Mouse (Mus musculus): Measurements from ENCODE around the gene Gemin5. TPM values are rescaled to one million over a fixed set of nuclear protein-coding genes. Genes with fewer than 3 reads are reported as not detected.

Gene Gemin5
- polyA plus RNA-seq, 1 experiment from 2014 or later = 15.1 TPM

DNA sequence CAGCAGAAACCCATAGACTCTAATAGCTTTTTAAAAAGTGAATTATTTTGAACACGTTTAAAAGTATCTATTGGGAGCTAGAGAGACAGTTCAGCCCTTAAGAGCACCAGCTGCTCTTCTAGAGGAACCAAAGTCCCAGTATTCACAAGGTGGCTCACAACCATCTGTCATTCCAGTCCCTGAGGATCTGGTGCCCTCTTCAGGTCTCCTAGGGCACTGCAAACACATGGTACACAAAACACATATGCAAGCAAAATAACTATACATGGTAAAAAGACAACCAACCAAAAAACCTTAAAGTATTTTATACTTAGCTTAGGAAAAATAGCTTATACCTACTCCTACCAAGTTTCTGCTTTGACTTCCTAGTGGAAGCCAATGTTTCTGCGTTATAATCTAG is 3.3 kb downstream of the Gemin5 start:
- Histone ChIP-seq H3K27me3 (replicated peaks) (no peaks in the 10 kb centered on the region), H3K9ac (no peak overlapping the region), H3K4me2 (no peak overlapping the region), H3K4me3 (no peak overlapping the region), H3K4me1 (peaks cover 9% of the 10 kb centered on the region), H3K36me3 (replicated peaks) (peaks cover 26% of the 10 kb centered on the region), H3K9me3 (no peaks in the 10 kb centered on the region), H3K27ac (no peak overlapping the region)
- 92% methylated on average over 2 of the region's 2 CpGs for WGBS
- no peak for ATAC-seq (replicated peaks)

DNA sequence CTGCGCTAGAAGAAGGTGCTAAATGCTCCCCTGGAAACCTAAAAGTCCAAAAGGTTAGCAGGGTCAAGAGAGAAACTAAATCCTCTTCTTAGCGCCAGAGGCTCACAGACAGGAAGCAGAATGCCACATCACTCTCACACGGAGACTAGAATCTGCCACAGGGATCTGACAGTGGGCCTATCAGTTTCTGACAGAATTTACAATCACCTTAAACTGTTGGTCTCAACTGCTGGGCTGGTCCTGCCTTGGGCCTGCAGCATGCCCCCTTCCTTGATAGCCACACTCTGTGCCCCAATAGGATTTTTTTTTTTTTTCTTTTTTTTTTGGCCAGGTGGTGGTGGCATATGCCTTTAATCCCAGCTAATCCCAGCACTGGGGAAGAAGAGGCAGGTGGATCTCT is 11.5 kb downstream of the Gemin5 start:
- WGBS = 92% methylated on average over 3 of the region's 3 CpGs
- no peak for ATAC-seq (replicated peaks)
- no peak overlapping the region for H3K4me3 ChIP-seq
- no peaks in the 10 kb centered on the region for H3K27me3 ChIP-seq (replicated peaks)
- no peak overlapping the region for H3K9ac ChIP-seq
- H3K27ac ChIP-seq = no peak overlapping the region
- peaks cover 40% of the 10 kb centered on the region for H3K36me3 ChIP-seq (replicated peaks)
- no peaks in the 10 kb centered on the region for H3K4me1 ChIP-seq
- no peaks in the 10 kb centered on the region for H3K9me3 ChIP-seq
- no peak overlapping the region for H3K4me2 ChIP-seq

DNA sequence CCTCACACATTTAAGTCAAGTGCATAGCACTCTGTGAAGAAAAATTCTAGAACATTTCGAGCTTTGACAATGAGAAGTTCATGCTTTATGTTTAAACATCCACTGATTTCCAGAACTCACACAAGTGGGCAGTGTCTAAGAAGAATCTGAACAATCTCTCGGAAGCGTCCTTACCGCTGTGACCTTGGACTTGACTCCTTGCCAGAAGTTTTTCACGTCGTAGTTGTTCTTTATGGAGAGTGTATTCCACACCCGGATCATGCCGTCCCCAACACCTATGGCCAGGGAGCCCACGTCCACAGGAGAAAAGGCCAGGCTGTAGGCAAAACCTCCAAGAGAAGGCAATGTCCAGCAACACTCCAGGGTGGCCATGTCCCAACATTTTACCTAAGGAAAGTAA is 12.9 kb downstream of the Gemin5 start:
- no peaks in the 10 kb centered on the region for H3K4me1 ChIP-seq
- peaks cover 47% of the 10 kb centered on the region for H3K36me3 ChIP-seq (replicated peaks)
- H3K27me3 ChIP-seq (replicated peaks) = no peaks in the 10 kb centered on the region
- ATAC-seq (replicated peaks) = no peak
- H3K27ac ChIP-seq = no peak overlapping the region
- no peaks in the 10 kb centered on the region for H3K9me3 ChIP-seq
- no peak overlapping the region for H3K4me3 ChIP-seq
- WGBS = 95% methylated on average over 9 of the region's 9 CpGs
- no peak overlapping the region for H3K4me2 ChIP-seq
- no peak overlapping the region for H3K9ac ChIP-seq

DNA sequence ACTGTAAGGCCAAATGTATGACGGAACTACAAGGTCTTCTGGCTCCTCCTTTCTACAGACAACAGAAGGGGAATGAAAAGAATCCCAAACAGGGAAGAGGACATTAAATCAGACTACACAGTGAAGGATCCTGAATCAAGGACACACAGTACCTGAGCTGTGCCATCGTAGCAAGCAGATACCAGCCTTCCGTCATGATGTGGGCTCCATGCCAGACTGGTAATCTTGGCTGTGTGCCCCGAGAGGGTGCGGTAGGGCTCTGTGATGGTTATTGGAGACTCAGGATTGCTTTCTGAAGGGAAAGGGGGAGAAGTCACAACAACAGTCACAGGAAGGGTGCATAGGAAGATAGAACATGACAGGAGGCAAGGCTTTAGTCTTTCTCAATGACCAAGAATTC is 22.1 kb downstream of the Gemin5 start:
- 90% methylated on average over 5 of the region's 5 CpGs for WGBS
- peaks cover 60% of the 10 kb centered on the region for H3K36me3 ChIP-seq (replicated peaks)
- ATAC-seq (replicated peaks) = no peak

DNA sequence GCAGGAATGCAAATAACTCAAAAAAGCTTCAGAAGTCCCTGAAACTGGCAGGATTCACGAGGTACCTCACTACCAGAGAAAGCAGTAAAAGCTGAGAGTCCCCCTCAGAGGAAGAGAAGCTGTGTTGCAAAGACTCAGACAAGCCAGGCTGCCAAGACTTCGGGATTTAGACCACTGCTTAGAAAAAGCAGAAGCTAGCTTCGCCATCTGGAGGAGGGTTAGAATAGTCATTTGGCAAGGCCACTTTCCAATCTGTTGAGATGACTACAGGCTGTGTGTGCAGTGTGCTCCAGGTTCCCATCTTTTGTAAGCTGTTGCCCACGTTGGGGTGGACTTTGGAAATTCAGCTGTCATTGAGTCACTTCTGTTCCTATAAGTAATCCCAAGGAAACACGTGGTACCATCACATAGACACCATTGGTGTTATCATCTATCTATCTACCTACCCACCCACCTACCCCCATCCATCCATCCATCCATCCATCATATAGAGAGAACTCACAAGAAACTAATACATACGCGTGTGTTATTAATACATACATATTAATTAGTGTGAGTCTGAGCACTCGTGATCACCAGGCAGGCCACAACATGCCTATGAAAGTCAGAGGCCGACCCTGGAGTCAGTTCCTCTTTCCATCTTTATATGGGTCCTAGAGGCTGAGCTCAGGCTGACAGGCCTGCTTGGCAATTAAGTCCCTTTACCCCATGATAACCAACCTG is 24.5 kb downstream of the Gemin5 start:
- Histone ChIP-seq H3K4me1 (no peaks in the 10 kb centered on the region), H3K27me3 (replicated peaks) (no peaks in the 10 kb centered on the region), H3K4me2 (no peak overlapping the region), H3K9ac (no peak overlapping the region), H3K4me3 (no peak overlapping the region), H3K9me3 (no peaks in the 10 kb centered on the region), H3K36me3 (replicated peaks) (peaks cover 61% of the 10 kb centered on the region), H3K27ac (no peak overlapping the region)
- WGBS = 92% methylated on average over 9 of the region's 9 CpGs
- no peak for ATAC-seq (replicated peaks)

More for the DNA sequence above, 22.1 kb downstream of the Gemin5 start:
- no peaks in the 10 kb centered on the region for H3K9me3 ChIP-seq
- no peak overlapping the region for H3K27ac ChIP-seq
- H3K27me3 ChIP-seq (replicated peaks) = no peaks in the 10 kb centered on the region
- H3K9ac ChIP-seq = no peak overlapping the region
- no peaks in the 10 kb centered on the region for H3K4me1 ChIP-seq
- H3K4me2 ChIP-seq = no peak overlapping the region
- no peak overlapping the region for H3K4me3 ChIP-seq

DNA sequence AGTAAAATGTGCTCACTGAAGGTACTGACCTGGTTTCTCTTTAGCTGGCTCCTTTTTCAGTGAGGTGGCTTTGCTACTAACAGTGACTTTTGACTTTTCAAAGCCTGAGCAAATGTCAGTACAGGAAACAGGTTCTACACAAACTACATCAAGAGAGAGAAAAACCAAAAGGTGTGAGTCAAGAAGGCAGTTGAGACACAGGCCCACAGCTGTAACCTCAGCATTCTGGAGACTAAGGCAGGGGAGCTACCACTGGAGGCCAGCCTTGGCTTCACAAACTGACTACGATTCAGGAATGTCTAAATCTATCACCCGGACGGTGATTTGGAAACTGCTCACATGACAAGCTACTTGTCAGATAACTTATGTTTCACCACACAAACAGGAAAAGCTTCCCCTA is 28.9 kb downstream of the Gemin5 start:
- Histone ChIP-seq H3K4me2 (no peak overlapping the region), H3K27me3 (replicated peaks) (no peaks in the 10 kb centered on the region), H3K36me3 (replicated peaks) (peaks cover 51% of the 10 kb centered on the region), H3K27ac (no peak overlapping the region), H3K9me3 (no peaks in the 10 kb centered on the region), H3K4me1 (no peaks in the 10 kb centered on the region), H3K4me3 (no peak overlapping the region), H3K9ac (no peak overlapping the region)
- WGBS = 84% methylated on average over 3 of the region's 3 CpGs
- ATAC-seq (replicated peaks) = no peak

DNA sequence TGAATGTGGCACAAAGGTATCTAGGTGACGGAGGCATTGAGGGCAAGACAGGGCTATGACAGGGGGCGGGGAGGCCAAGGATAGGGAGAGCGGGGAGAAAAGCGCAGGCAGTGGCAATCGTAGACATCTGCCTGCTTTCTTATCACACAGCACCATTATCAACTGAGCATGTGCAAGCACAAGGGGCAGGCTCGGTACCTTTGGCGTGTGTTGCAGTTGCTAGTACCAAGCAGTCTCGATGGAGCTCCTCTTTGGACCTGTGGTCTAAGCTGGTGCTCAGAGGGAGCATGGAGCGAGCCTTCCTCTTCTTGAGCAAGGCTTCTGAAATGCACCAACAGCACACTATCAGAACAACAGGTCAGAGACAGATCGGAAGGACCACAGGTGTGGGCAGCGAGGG is 29.5 kb downstream of the Gemin5 start:
- H3K27me3 ChIP-seq (replicated peaks) = no peaks in the 10 kb centered on the region
- H3K27ac ChIP-seq = no peak overlapping the region
- WGBS = 73% methylated on average over 11 of the region's 11 CpGs
- H3K4me1 ChIP-seq = no peaks in the 10 kb centered on the region
- no peaks in the 10 kb centered on the region for H3K9me3 ChIP-seq
- ATAC-seq (replicated peaks) = no peak
- H3K4me2 ChIP-seq = no peak overlapping the region
- no peak overlapping the region for H3K4me3 ChIP-seq
- H3K9ac ChIP-seq = no peak overlapping the region
- peaks cover 52% of the 10 kb centered on the region for H3K36me3 ChIP-seq (replicated peaks)

GRCm38 (mm10) chr11:58136677-58137076 is 31.7 kb downstream of the Gemin5 start:
- Histone ChIP-seq H3K9ac (no peak overlapping the region), H3K36me3 (replicated peaks) (peaks cover 57% of the 10 kb centered on the region)
- WGBS = 94% methylated on average over 6 of the region's 6 CpGs

GRCm38 (mm10) chr11:58135296-58135695 is 33.0 kb downstream of the Gemin5 start:
- Histone ChIP-seq H3K4me2 (no peak overlapping the region), H3K36me3 (replicated peaks) (peaks cover 57% of the 10 kb centered on the region), H3K4me3 (no peak overlapping the region), H3K27ac (no peak overlapping the region), H3K4me1 (no peaks in the 10 kb centered on the region), H3K27me3 (replicated peaks) (no peaks in the 10 kb centered on the region), H3K9ac (no peak overlapping the region), H3K9me3 (no peaks in the 10 kb centered on the region)
- ATAC-seq (replicated peaks) = no peak

More at GRCm38 (mm10) chr11:58136677-58137076, 31.7 kb downstream of the Gemin5 start:
- Histone ChIP-seq H3K4me3 (no peak overlapping the region), H3K27ac (no peak overlapping the region), H3K4me1 (no peaks in the 10 kb centered on the region), H3K4me2 (no peak overlapping the region), H3K9me3 (no peaks in the 10 kb centered on the region), H3K27me3 (replicated peaks) (no peaks in the 10 kb centered on the region)
- no peak for ATAC-seq (replicated peaks)

DNA sequence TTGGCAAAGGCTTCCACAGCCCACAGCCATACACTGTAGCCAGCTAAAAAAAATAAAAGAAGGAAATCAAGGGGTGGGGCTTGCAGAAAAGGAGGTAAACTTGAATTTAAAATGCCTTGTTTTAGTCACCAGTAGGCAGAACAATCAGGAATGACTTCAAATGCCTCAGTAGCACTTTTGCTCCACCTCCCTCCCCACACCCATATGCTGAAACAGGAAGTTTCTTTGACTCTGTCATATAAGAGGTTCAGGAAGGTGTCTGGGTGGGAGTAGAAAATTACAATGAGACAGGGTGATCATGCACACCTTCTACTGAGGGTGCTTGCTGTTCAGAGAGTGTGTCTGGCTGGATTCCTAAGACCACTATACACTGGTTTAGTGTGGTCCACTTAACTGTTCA is 33.5 kb downstream of the Gemin5 start:
- H3K9ac ChIP-seq = no peak overlapping the region
- H3K36me3 ChIP-seq (replicated peaks) = peaks cover 59% of the 10 kb centered on the region
- ATAC-seq (replicated peaks) = no peak

GRCm38 (mm10) chr11:58132026-58132425 is 36.3 kb downstream of the Gemin5 start:
- H3K9me3 ChIP-seq = no peaks in the 10 kb centered on the region
- no peak for ATAC-seq (replicated peaks)
- no peak overlapping the region for H3K9ac ChIP-seq
- peaks cover 67% of the 10 kb centered on the region for H3K36me3 ChIP-seq (replicated peaks)
- H3K27me3 ChIP-seq (replicated peaks) = no peaks in the 10 kb centered on the region
- H3K4me2 ChIP-seq = no peak overlapping the region
- no peaks in the 10 kb centered on the region for H3K4me1 ChIP-seq
- no peak overlapping the region for H3K4me3 ChIP-seq
- H3K27ac ChIP-seq = no peak overlapping the region
- WGBS = 97% methylated on average over 3 of the region's 3 CpGs

More for the DNA sequence above, 33.5 kb downstream of the Gemin5 start:
- Histone ChIP-seq H3K4me2 (no peak overlapping the region), H3K4me1 (no peaks in the 10 kb centered on the region), H3K9me3 (no peaks in the 10 kb centered on the region), H3K4me3 (no peak overlapping the region), H3K27me3 (replicated peaks) (no peaks in the 10 kb centered on the region), H3K27ac (no peak overlapping the region)

DNA sequence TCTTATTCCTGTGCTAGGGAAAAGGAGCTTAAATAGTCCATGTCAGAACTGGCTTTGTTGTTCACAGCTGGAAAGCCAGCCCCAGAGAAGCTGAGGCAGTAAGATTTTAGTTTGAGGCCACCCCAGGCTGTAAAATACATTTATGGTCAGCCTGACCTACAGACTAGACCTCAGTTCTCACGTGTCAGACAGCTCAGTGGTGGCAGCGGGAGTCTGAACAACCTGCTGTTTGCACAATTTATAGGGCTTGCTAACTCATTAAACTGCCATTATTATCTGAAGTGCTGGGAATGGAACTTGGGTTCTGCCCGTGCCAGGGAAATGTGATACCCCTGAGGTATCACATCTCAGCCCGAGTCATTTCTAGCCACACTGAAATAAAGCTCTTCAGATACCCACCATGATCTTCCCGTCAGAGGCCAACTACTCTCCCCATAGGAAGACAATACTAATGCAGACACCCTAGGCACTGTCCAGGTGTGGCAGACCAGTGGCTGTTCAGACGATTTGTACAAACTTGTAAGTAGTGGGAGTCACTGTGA is 39.0 kb downstream of the Gemin5 start:
- H3K4me3 ChIP-seq = no peak overlapping the region
- H3K27ac ChIP-seq = no peak overlapping the region
- ATAC-seq (replicated peaks) = no peak
- H3K36me3 ChIP-seq (replicated peaks) = peaks cover 60% of the 10 kb centered on the region
- no peak overlapping the region for H3K9ac ChIP-seq
- no peaks in the 10 kb centered on the region for H3K4me1 ChIP-seq
- no peak overlapping the region for H3K4me2 ChIP-seq
- WGBS = 86% methylated on average over 6 of the region's 6 CpGs
- H3K9me3 ChIP-seq = no peaks in the 10 kb centered on the region
- H3K27me3 ChIP-seq (replicated peaks) = no peaks in the 10 kb centered on the region

- Histone ChIP-seq H3K27me3 (replicated peaks) (no peaks in the 10 kb centered on the region), H3K9me3 (no peaks in the 10 kb centered on the region), H3K4me3 (no peak overlapping the region), H3K27ac (no peak overlapping the region), H3K4me1 (no peaks in the 10 kb centered on the region), H3K9ac (no peak overlapping the region), H3K36me3 (replicated peaks) (peaks cover 55% of the 10 kb centered on the region), H3K4me2 (no peak overlapping the region)
- ATAC-seq (replicated peaks) = no peak
- WGBS = 85% methylated on average over 2 of the region's 2 CpGs
Observed at GRCm38 (mm10) chr11:58127544-58127943, 40.8 kb downstream of the Gemin5 start.
